Mouse (Mus musculus) liver, adult 10 weeks (tissue): ENCODE data around the gene Retnlb. TPM values are rescaled to one million over a fixed set of nuclear protein-coding genes. Genes with fewer than 3 reads are reported as not detected.

ENCODE experiments used
- polyA plus RNA-seq: library from polyadenylated mRNA; stranded (reverse); fragments of 350-450 nt; fragmentation: Illumina TruSeq; extraction: RNeasy Lipid Tissue Mini Kit (QIAGEN cat#74804); gene quantifications from one replicate; pipeline ENCODE4 v1.2.3, GENCODE M21; 2014; ENCODE audit warnings: low read depth, low replicate concordance

Retnlb gene
- polyA plus RNA-seq = not detected

GRCm38 (mm10) chr16:48816695-48817094 is at the start of gene Retnlb:
Retnlb (plus strand) TSS chr16:48816856.

DNA sequence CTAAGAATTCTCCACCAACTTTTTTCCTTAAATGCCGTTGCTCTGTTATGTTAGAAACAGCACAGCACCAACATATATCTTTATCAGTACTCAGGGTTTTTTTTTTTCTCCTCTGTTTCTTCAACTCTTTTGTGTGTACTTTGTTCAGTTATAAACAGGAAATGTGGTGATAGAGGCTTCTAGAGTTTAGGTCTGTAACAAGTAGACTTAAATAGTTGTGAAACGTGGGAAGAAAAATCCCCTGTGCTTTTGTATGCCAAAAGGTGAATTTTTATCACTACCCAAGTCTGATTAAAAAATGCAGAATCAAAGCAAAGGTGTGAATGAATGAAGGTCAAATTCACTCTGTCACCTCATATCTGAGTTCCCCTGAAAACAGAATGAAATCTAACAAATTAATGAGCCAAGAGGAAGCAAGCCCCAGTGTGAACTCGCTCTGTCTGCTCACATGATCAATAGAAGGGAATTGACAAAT is 44.6 kb upstream of the Retnlb start, which contains the start of gene Trat1:
Gene Trat1, minus strand, starts transcription at position 51 of the 475 bp plus-strand sequence.

GRCm38 (mm10) chr16:48842266-48842665 is 25.6 kb downstream of the Retnlb start, which contains the start of gene Retnla:
Retnla (plus strand) TSS chr16:48842551.

Other genes with a start within 250 kb of the Retnlb start
- not detected for gene Trat1, start 44.8 kb upstream of the Retnlb start, polyA plus RNA-seq
- 1.1 TPM for gene Retnla, start 25.7 kb downstream of the Retnlb start, polyA plus RNA-seq
- not detected for gene Retnlg, start 55.8 kb downstream of the Retnlb start, polyA plus RNA-seq
- 3.5 TPM for gene Dzip3, start 177.3 kb downstream of the Retnlb start, polyA plus RNA-seq
- gene Cip2a, start 177.3 kb downstream of the Retnlb start, polyA plus RNA-seq = 1.9 TPM
- gene Myh15, start 240.6 kb downstream of the Retnlb start, polyA plus RNA-seq = not detected